Mouse (Mus musculus): ENCODE results near the gene Cux1. TPM values are rescaled to one million over a fixed set of nuclear protein-coding genes. Genes with fewer than 3 reads are reported as not detected.

The Cux1 gene
- polyA plus RNA-seq, 1 experiment, result 149 TPM

- Histone ChIP-seq H3K27ac (ENCODE audit: insufficient read depth, low read depth, low read length) (no peak overlapping the region), H3K4me1 (ENCODE audit: control insufficient read depth, insufficient read depth, low read length) (peaks cover 70% of the 10 kb centered on the region), H3K4me3 (ENCODE audit: insufficient read depth, low read length) (no peak overlapping the region)
- no peak for TF ChIP-seq POLR2A (IDR thresholded peaks at IDR 0.05; ENCODE audit: borderline replicate concordance, low read depth, low read length)
These were observed 70.0 kb downstream of the Cux1 start for GRCm38 (mm10) chr5:136497301-136497700.

- Histone ChIP-seq H3K4me3 (ENCODE audit: insufficient read depth, low read length) (no peak overlapping the region), H3K27ac (ENCODE audit: insufficient read depth, low read depth, low read length) (peak overlapping the region; percentile 23; the same call in 1 of the 2 replicates), H3K4me1 (ENCODE audit: control insufficient read depth, insufficient read depth, low read length) (peaks cover 54% of the 10 kb centered on the region)
- no peak for TF ChIP-seq POLR2A (IDR thresholded peaks at IDR 0.05; ENCODE audit: borderline replicate concordance, low read depth, low read length)
- TF ChIP-seq CTCF (IDR thresholded peaks at IDR 0.05; ENCODE audit: low read depth, low read length), result no peak
These were observed 71.7 kb downstream of the Cux1 start for GRCm38 (mm10) chr5:136495581-136495980.

GRCm38 (mm10) chr5:136494927-136495326 is 72.4 kb downstream of the Cux1 start:
- no peak overlapping the region for H3K4me3 ChIP-seq (ENCODE audit: insufficient read depth, low read length)
- no peak overlapping the region for H3K27ac ChIP-seq (ENCODE audit: insufficient read depth, low read depth, low read length)
- TF ChIP-seq CTCF (IDR thresholded peaks at IDR 0.05; ENCODE audit: low read depth, low read length), result no peak
- TF ChIP-seq POLR2A (IDR thresholded peaks at IDR 0.05; ENCODE audit: borderline replicate concordance, low read depth, low read length), result no peak
- H3K4me1 ChIP-seq (ENCODE audit: control insufficient read depth, insufficient read depth, low read length), result peaks cover 54% of the 10 kb centered on the region

GRCm38 (mm10) chr5:136494288-136494687 is 73.0 kb downstream of the Cux1 start:
- Histone ChIP-seq H3K27ac (ENCODE audit: insufficient read depth, low read depth, low read length) (no peak overlapping the region), H3K4me1 (ENCODE audit: control insufficient read depth, insufficient read depth, low read length) (peaks cover 54% of the 10 kb centered on the region), H3K4me3 (ENCODE audit: insufficient read depth, low read length) (no peak overlapping the region)
- no peak for TF ChIP-seq CTCF (IDR thresholded peaks at IDR 0.05; ENCODE audit: low read depth, low read length)
- no peak for TF ChIP-seq POLR2A (IDR thresholded peaks at IDR 0.05; ENCODE audit: borderline replicate concordance, low read depth, low read length)

GRCm38 (mm10) chr5:136489450-136489849 is 77.8 kb downstream of the Cux1 start:
- peaks cover 27% of the 10 kb centered on the region for H3K4me1 ChIP-seq (ENCODE audit: control insufficient read depth, insufficient read depth, low read length)
- H3K27ac ChIP-seq (ENCODE audit: insufficient read depth, low read depth, low read length), result no peak overlapping the region
- no peak overlapping the region for H3K4me3 ChIP-seq (ENCODE audit: insufficient read depth, low read length)
- TF ChIP-seq CTCF (IDR thresholded peaks at IDR 0.05; ENCODE audit: low read depth, low read length) (no peak), POLR2A (IDR thresholded peaks at IDR 0.05; ENCODE audit: borderline replicate concordance, low read depth, low read length) (no peak)

- H3K27ac ChIP-seq (ENCODE audit: insufficient read depth, low read depth, low read length), result no peak overlapping the region
- TF ChIP-seq POLR2A (IDR thresholded peaks at IDR 0.05; ENCODE audit: borderline replicate concordance, low read depth, low read length) (no peak), CTCF (IDR thresholded peaks at IDR 0.05; ENCODE audit: low read depth, low read length) (no peak)
- H3K4me1 ChIP-seq (ENCODE audit: control insufficient read depth, insufficient read depth, low read length), result peaks cover 27% of the 10 kb centered on the region
- H3K4me3 ChIP-seq (ENCODE audit: insufficient read depth, low read length), result no peak overlapping the region
These were observed 78.6 kb downstream of the Cux1 start for GRCm38 (mm10) chr5:136488721-136489120.

- TF ChIP-seq POLR2A (IDR thresholded peaks at IDR 0.05; ENCODE audit: borderline replicate concordance, low read depth, low read length) (no peak), CTCF (IDR thresholded peaks at IDR 0.05; ENCODE audit: low read depth, low read length) (no peak)
- Histone ChIP-seq H3K27ac (ENCODE audit: insufficient read depth, low read depth, low read length) (no peak overlapping the region), H3K4me1 (ENCODE audit: control insufficient read depth, insufficient read depth, low read length) (peaks cover 31% of the 10 kb centered on the region), H3K4me3 (ENCODE audit: insufficient read depth, low read length) (no peak overlapping the region)
These were observed 79.1 kb downstream of the Cux1 start for GRCm38 (mm10) chr5:136488223-136488622.

- no peak overlapping the region for H3K4me3 ChIP-seq (ENCODE audit: insufficient read depth, low read length)
- no peak overlapping the region for H3K27ac ChIP-seq (ENCODE audit: insufficient read depth, low read depth, low read length)
- H3K4me1 ChIP-seq (ENCODE audit: control insufficient read depth, insufficient read depth, low read length), result peaks cover 36% of the 10 kb centered on the region
- no peak for TF ChIP-seq CTCF (IDR thresholded peaks at IDR 0.05; ENCODE audit: low read depth, low read length)
- no peak for TF ChIP-seq POLR2A (IDR thresholded peaks at IDR 0.05; ENCODE audit: borderline replicate concordance, low read depth, low read length)
These were observed 79.7 kb downstream of the Cux1 start for GRCm38 (mm10) chr5:136487397-136488093.

- Histone ChIP-seq H3K4me3 (ENCODE audit: insufficient read depth, low read length) (no peak overlapping the region), H3K4me1 (ENCODE audit: control insufficient read depth, insufficient read depth, low read length) (peaks cover 44% of the 10 kb centered on the region), H3K27ac (ENCODE audit: insufficient read depth, low read depth, low read length) (no peak overlapping the region)
- TF ChIP-seq CTCF (IDR thresholded peaks at IDR 0.05; ENCODE audit: low read depth, low read length) (no peak), POLR2A (IDR thresholded peaks at IDR 0.05; ENCODE audit: borderline replicate concordance, low read depth, low read length) (no peak)
These were observed 80.9 kb downstream of the Cux1 start for GRCm38 (mm10) chr5:136486401-136486800.

- TF ChIP-seq CTCF (IDR thresholded peaks at IDR 0.05; ENCODE audit: low read depth, low read length) (no peak), POLR2A (IDR thresholded peaks at IDR 0.05; ENCODE audit: borderline replicate concordance, low read depth, low read length) (no peak)
- Histone ChIP-seq H3K4me3 (ENCODE audit: insufficient read depth, low read length) (no peak overlapping the region), H3K27ac (ENCODE audit: insufficient read depth, low read depth, low read length) (no peak overlapping the region), H3K4me1 (ENCODE audit: control insufficient read depth, insufficient read depth, low read length) (peaks cover 53% of the 10 kb centered on the region)
These were observed 81.9 kb downstream of the Cux1 start for GRCm38 (mm10) chr5:136485397-136485796.
